Mouse (Mus musculus): Measurements from ENCODE around the gene Prdm13. TPM values are rescaled to one million over a fixed set of nuclear protein-coding genes. Genes with fewer than 3 reads are reported as not detected.

The Prdm13 gene
- 0.10 TPM for polyA plus RNA-seq (2017; shearing (Covaris generic))

GRCm38 (mm10) chr4:21685595-21686091, at the start of gene Prdm13:
Gene Prdm13, minus strand, starts transcription at chr4:21685963.

GRCm38 (mm10) chr4:21727615-21728165, 41.9 kb upstream of the Prdm13 start, which contains the start of gene Ccnc:
Gene Ccnc, plus strand, starts transcription at chr4:21727701.

Other genes starting within 250 kb of the Prdm13 start
- 33.3 TPM for gene Ccnc, start 41.7 kb upstream of the Prdm13 start, polyA plus RNA-seq (2017; shearing (Covaris generic))
- gene Usp45, start 81.2 kb upstream of the Prdm13 start, polyA plus RNA-seq (2017; shearing (Covaris generic)): 19.0 TPM
- gene Tstd3, start 81.2 kb upstream of the Prdm13 start, polyA plus RNA-seq (2017; shearing (Covaris generic)): 17.9 TPM
- gene Pnisr, start 161.6 kb upstream of the Prdm13 start, polyA plus RNA-seq (2017; shearing (Covaris generic)): 185 TPM
- 10.4 TPM for gene Coq3, start 193.7 kb upstream of the Prdm13 start, polyA plus RNA-seq (2017; shearing (Covaris generic))
- not detected for gene Faxc, start 245.4 kb upstream of the Prdm13 start, polyA plus RNA-seq (2017; shearing (Covaris generic))